Mouse (Mus musculus) limb, embryonic 14.5 days (tissue): ENCODE results near the gene Camta2. TPM values are rescaled to one million over a fixed set of nuclear protein-coding genes. Genes with fewer than 3 reads are reported as not detected.

Experiments
- ATAC-seq: fragments of 200-750 bp; cut with Nextera tagmentation; 2 replicates; pipeline ENCODE4 v1.8.0; 2017; ENCODE audit warnings: low read depth, moderate number of reproducible peaks, moderate TSS enrichment; ENCODE audit not compliant: low FRiP score
- DNase-seq: peaks from one replicate; pipeline ENCODE4 v3.0.0-alpha.2; 2015; ENCODE audit warnings: low spot score
- H3K27ac ChIP-seq: fragments of 300-500 bp; sonication (generic); replicated peaks from 2 replicates; pipeline ENCODE4 v1.5.1; 2014; ENCODE audit warnings: low read depth, mild to moderate bottlenecking, low read length, moderate library complexity, mixed read lengths
- H3K27me3 ChIP-seq: fragments of 300-500 bp; sonication (generic); 2 replicates; pipeline ENCODE4 v1.6.1; 2014; ENCODE audit warnings: low read length, mixed read lengths; ENCODE audit not compliant: control insufficient read depth, insufficient read depth
- H3K36me3 ChIP-seq: fragments of 300-500 bp; sonication (generic); 2 replicates; pipeline ENCODE4 v1.6.1; 2014; ENCODE audit warnings: mild to moderate bottlenecking, low read length, moderate library complexity, mixed read lengths; ENCODE audit not compliant: control insufficient read depth, insufficient read depth
- H3K4me1 ChIP-seq: fragments of 300-500 bp; sonication (generic); 2 replicates; pipeline ENCODE4 v1.6.1; 2014; ENCODE audit warnings: antibody characterized with exemption, low read length, mixed read lengths; ENCODE audit not compliant: control insufficient read depth, insufficient read depth
- H3K4me2 ChIP-seq: fragments of 300-500 bp; sonication (generic); replicated peaks from 2 replicates; pipeline ENCODE4 v1.6.1; 2014; ENCODE audit warnings: low read depth, mild to moderate bottlenecking, low read length, moderate library complexity; ENCODE audit not compliant: severe bottlenecking
- H3K4me3 ChIP-seq: fragments of 300-500 bp; sonication (generic); replicated peaks from 2 replicates; pipeline ENCODE4 v1.5.1; 2014; ENCODE audit warnings: low read length
- H3K9ac ChIP-seq: fragments of 300-500 bp; sonication (generic); 2 replicates; pipeline ENCODE4 v1.6.1; 2014; ENCODE audit warnings: mild to moderate bottlenecking, low read depth, low read length, moderate library complexity; ENCODE audit not compliant: severe bottlenecking
- H3K9me3 ChIP-seq: fragments of 300-500 bp; sonication (generic); 2 replicates; pipeline ENCODE4 v1.6.1; 2016; ENCODE audit warnings: low read length; ENCODE audit not compliant: control insufficient read depth
- POLR2A ChIP-seq: fragments of 200-500 bp; IDR thresholded peaks from 2 replicates; pipeline ENCODE4 v1.8.0; 2012; ENCODE audit warnings: inconsistent platforms, mild to moderate bottlenecking, moderate library complexity, borderline replicate concordance; ENCODE audit not compliant: insufficient read depth, insufficient read length; ENCODE audit errors: extremely low read depth
- WGBS: fragments of 180-500 bp; shearing (Covaris S2); extraction: QIAGEN DNeasy Blood & Tissue Kit; methylation state at CpG from one replicate; pipeline ENCODE4 v1.1.7; 2014; 5-methylcytosine and 5-hydroxymethylcytosine counted together
- polyA plus RNA-seq, 2 experiments: library from polyadenylated mRNA; depleted of rRNA in 1 of 2; stranded (reverse) in 1 of 2; unstranded in 1 of 2; fragments of >200 nt; fragmentation: Nextera tagmentation in 1 of 2; extraction: Ambion mirVana in 1 of 2; gene quantifications; 2 replicates each; pipeline versions ENCODE4 v1.2.1 to v1.2.3; 2012 to 2014

Camta2 gene
- polyA plus RNA-seq, 2 experiments: 14.4 to 20.3 TPM

GRCm38 (mm10) chr11:70713222-70713621, 25.3 kb upstream of the Camta2 start:
- Histone ChIP-seq H3K27me3 (no peaks in the 10 kb centered on the region), H3K4me3 (no peak overlapping the region), H3K27ac (no peak overlapping the region), H3K36me3 (peaks cover 84% of the 10 kb centered on the region), H3K9me3 (no peaks in the 10 kb centered on the region), H3K4me2 (no peak overlapping the region), H3K9ac (no peak overlapping the region), H3K4me1 (no peaks in the 10 kb centered on the region)
- WGBS: 84% methylated on average over 6 of the region's 6 CpGs
- no peak for ATAC-seq
- TF ChIP-seq POLR2A: no peak
- DNase-seq: no peak

GRCm38 (mm10) chr11:70711026-70711425, 23.1 kb upstream of the Camta2 start:
- Histone ChIP-seq H3K27ac (no peak overlapping the region), H3K9me3 (no peaks in the 10 kb centered on the region), H3K27me3 (no peaks in the 10 kb centered on the region), H3K4me3 (no peak overlapping the region), H3K36me3 (peaks cover 85% of the 10 kb centered on the region), H3K4me2 (no peak overlapping the region), H3K9ac (no peak overlapping the region), H3K4me1 (no peaks in the 10 kb centered on the region)
- 92% methylated on average over 10 of the region's 10 CpGs for WGBS
- no peak for ATAC-seq
- DNase-seq: no peak
- no peak for TF ChIP-seq POLR2A

- no peak overlapping the region for H3K4me2 ChIP-seq
- no peak overlapping the region for H3K27ac ChIP-seq
- DNase-seq (no peak), ATAC-seq (no peak)
- H3K9me3 ChIP-seq: no peaks in the 10 kb centered on the region
- no peak overlapping the region for H3K9ac ChIP-seq
- H3K4me1 ChIP-seq: peaks cover 8% of the 10 kb centered on the region
- WGBS: 84% methylated on average over 3 of the region's 3 CpGs
- H3K27me3 ChIP-seq: no peaks in the 10 kb centered on the region
- TF ChIP-seq POLR2A: no peak
- no peak overlapping the region for H3K4me3 ChIP-seq
- peaks cover 76% of the 10 kb centered on the region for H3K36me3 ChIP-seq
Measured at GRCm38 (mm10) chr11:70706127-70706526, 18.2 kb upstream of the Camta2 start.

GRCm38 (mm10) chr11:70702781-70703180, 14.9 kb upstream of the Camta2 start:
- Histone ChIP-seq H3K27me3 (no peaks in the 10 kb centered on the region), H3K9ac (0 out of 2 replicates have a peak overlapping the region, but pooled peaks have one; percentile 7), H3K4me2 (no peak overlapping the region; the same call in 1 of the 2 replicates), H3K27ac (no peak overlapping the region), H3K36me3 (peaks cover 44% of the 10 kb centered on the region), H3K4me1 (peaks cover 10% of the 10 kb centered on the region), H3K9me3 (no peaks in the 10 kb centered on the region), H3K4me3 (no peak overlapping the region)
- TF ChIP-seq POLR2A: no peak
- no peak for ATAC-seq
- 73% methylated on average over 4 of the region's 6 CpGs for WGBS
- DNase-seq: no peak

GRCm38 (mm10) chr11:70701984-70702733, 14.3 kb upstream of the Camta2 start:
- Histone ChIP-seq H3K27me3 (no peaks in the 10 kb centered on the region), H3K9me3 (no peaks in the 10 kb centered on the region), H3K4me1 (peaks cover 10% of the 10 kb centered on the region), H3K9ac (peak overlapping the region; percentile 25; the same call in 1 of the 2 replicates), H3K27ac (no peak overlapping the region), H3K36me3 (peaks cover 37% of the 10 kb centered on the region), H3K4me2 (peak overlapping the region; percentile 85), H3K4me3 (no peak overlapping the region)
- ATAC-seq: no peak
- DNase-seq: no peak
- TF ChIP-seq POLR2A: no peak
- WGBS: 78% methylated on average over 6 of the region's 6 CpGs
